Mouse (Mus musculus) gastrocnemius, adult 8-10 months (tissue): ENCODE results near the gene Ttll6. TPM values are rescaled to one million over a fixed set of nuclear protein-coding genes. Genes with fewer than 3 reads are reported as not detected.
"Not testable (repeated sequence)": the region's sequence is repeated elsewhere in the genome, so short reads cannot be mapped to it uniquely, and the experiment has no call there.

Experiments
- DNase-seq, 2 experiments: peaks; one replicate each; pipeline ENCODE4 v3.0.0; 2022; ENCODE audit warnings: low spot score in 2 of 2
- total RNA-seq, 4 experiments: library from RNA; stranded (reverse); gene quantifications; 2 replicates each; pipeline ENCODE4 v1.2.4; 2022

The Ttll6 gene
- not detected for total RNA-seq

DNA sequence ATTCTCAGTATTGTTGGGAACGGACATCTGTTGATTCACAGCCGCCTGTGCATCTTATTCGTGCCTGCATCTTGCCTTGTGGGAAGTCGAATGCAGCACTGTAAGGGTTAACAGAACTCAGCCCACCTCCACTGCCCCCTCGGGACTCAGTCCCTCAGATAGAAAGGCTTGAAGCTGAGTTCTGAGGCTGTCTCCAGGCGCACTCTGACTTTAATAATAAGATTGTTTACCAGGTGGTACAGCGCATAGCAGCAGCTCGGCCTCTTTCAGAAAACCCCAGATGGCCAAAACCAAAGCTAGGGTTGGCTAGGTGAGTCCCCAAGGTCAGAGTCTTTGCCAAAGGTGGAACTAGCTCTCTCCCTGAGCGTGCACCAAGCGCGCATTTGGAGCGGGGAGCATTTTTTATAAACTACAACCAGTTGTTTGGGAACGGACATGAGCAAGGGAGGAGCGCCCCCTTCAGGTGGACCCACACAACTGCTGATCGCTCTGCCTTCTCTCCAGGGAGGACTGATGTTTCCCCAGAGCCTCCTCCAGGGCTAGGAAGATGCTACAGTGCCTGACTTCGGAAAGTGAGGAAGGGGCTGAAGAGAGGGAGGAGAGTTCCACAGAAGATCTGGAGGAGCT is at the start of gene Ttll6:
Gene Ttll6 (plus strand): TSS at position 548 of the 627 bp plus-strand sequence.
- DNase-seq, result peak in 1 of 2 experiments; percentile 9

DNA sequence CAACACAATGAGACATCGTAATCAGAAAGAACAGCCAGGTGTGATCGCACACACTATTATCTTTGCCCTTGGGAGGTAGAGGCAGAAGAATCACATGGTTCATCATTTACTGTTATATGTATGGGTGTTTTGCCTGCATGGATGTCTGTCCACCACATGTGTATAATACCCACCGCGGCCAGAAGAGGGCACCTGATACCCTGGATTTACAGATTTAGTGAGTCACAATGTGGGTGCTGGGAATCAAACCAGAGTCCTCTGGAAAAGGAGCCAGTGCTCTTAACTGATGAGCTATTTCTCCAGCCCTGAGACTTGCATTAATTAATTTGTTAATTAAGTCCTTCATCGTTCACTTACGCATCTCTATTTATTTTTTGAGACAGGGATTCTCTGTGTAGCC is 45.6 kb upstream of the Ttll6 start:
- no peak for DNase-seq

DNA sequence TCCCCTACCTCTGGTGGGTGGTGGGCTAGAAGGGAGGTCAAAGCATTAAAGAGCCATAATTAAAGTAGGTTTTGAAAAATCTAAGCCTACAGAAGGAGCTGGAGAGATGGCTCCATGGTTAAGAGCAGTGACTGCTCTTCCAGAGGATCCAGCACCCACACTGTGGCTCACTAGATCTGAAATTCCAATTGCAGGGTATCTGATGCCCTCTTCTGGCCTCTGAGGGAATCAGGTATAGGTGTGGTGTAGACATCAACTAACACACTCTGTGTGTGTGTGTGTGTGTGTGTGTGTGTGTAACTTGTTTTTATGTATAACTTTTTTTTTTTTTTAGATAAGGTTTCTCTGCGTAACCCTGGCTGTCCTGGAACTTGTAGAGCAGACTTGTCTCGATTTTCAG is 42.5 kb upstream of the Ttll6 start:
- DNase-seq, result no peak

DNA sequence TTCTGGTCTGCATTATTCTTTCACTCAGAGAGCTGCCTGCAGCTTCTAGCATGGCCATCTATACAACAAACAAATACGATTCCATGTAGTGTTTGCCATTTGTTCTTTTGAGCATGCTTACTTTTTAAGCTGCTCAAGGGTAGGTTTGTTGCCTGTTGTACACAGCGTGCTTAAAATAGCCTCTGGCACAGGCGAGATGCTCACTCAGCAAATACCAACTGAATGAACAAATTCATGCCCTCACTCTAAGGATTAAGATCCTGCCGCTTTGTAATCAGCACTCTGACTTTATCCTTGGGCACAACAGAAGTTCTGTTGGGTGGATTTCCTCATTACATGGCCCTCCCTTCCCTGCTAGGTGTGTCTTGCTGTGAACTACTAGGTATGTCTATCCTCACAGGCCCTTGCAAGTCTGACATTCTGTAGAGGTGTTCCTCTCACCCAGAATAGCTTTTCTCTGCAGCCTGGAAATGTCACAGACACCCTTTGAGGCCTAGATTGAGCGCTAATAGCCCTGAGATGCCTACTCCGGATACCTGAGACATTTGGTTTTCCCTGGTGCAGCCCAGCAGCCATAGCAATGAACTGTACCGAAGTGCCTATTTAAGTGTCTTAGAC is 40.8 kb upstream of the Ttll6 start:
- DNase-seq, result no peak

DNA sequence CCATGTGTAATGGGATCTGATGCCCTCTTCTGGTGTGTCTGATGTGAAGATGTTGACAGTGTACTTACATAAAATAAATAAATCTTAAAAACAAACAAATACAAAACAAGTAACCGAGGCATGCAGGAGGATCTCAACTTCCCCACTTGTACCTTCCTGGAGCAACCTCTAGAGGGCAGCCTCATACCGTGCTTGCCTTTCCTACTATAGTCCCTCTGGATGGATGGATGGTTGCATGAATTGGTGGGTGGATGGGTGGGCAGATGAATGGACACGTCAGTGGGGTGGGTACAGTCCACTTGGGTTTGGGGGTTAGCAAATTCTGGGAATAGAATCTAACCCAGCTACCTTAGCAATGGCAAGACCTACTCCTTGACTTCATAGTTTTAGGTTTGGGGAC is 40.2 kb upstream of the Ttll6 start:
- peak; percentile 14 to 27 for DNase-seq

DNA sequence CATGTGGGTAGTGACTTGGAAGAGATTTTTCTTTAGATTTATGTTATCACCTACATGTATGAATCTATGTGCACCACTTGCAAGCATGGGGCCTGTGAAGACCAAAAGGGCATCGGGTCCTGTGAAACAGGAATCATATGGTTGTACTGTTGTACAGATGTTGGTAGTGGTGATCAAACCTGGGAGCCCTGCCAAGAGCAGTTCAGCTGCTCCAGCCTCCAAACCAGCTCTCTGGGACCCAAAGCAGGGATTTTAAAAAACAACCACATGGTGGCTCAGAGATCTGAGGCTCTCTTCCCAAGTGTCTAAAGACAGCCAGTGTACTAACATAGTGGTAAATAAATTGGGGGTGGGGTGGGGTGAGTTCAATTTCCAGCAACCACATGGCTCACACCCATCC is 25.2 kb upstream of the Ttll6 start:
- no peak for DNase-seq

DNA sequence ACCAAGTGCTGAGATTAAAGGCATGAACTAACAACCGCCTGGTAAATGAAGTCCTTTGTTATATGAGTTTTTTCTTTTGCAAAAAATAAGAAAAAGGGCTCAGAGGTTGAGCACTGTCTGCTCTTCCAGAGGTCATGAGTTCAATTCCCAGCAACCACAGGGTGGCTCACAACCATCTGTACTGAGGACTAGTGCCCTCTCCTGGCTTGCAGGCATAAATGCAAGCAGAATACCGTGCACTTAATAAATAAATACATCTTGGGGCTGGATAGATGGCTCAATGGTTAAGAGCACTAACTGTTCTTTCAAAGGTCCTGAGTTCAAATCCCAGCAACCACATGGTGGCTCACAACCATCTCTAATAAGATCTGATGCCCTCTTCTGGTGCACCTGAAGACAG is 22.6 kb upstream of the Ttll6 start:
- not testable (repeated sequence) for DNase-seq

DNA sequence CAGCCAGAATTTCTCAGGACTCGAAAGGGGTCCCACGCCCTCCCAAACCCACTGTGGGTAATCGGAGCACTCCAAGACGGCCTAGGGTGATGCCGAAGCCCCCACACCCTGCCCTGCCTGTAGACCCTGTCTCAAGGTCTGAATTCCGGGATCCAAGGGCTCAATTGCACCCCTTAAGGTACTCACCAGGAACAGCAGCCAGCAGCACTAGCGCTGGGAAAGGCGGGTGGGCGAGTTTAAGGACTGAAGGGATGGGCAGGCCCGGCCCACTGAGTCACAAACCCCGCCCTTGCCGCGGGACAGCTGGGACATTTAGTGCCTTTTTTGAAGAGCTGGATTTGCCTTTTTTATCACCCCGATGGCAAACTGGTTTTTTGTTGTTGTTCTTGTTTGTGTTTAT is 21.8 kb upstream of the Ttll6 start, which contains the start of gene Calcoco2:
Gene Calcoco2 (minus strand): TSS at position 214 of the 400 bp plus-strand sequence.
- DNase-seq, result no peak

DNA sequence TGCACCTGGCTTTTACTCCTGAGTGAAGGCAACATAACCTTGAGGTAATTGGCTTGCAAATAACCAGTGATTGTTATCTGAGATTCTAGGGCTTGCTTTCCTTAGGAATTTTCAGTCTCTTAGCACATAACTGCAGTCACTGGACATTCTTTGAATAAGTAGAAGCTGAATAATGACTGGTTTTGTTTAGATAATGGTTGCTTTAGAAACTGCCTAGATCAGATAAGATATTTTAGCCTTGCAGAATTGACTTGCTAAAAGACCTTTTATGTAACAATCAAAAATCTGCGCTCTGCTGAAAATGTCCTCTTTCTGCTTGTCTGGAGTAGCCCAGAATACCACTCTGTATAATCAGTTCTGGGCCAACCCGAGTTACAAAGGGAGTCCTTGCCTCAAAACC is 19.5 kb upstream of the Ttll6 start:
- DNase-seq, result no peak

DNA sequence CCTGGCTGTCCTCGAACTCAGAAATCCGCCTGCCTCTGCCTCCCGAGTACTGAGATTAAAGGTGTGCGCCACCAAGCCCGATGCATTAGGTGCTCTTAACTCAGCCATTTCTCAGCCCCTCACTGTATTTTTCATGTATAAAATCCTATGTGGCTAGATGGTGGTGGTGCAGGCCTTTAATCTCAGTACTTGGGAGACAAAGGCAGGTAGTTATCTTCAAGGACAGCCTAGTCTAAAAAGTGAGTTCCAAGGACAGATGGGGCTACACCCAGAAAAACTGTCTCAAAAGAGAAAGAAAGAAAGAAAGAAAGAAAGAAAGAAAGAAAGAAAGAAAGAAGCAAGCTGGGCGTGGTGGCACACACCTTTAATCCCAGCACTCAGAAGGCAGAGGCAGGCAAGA is 18.2 kb upstream of the Ttll6 start:
- no peak for DNase-seq

DNA sequence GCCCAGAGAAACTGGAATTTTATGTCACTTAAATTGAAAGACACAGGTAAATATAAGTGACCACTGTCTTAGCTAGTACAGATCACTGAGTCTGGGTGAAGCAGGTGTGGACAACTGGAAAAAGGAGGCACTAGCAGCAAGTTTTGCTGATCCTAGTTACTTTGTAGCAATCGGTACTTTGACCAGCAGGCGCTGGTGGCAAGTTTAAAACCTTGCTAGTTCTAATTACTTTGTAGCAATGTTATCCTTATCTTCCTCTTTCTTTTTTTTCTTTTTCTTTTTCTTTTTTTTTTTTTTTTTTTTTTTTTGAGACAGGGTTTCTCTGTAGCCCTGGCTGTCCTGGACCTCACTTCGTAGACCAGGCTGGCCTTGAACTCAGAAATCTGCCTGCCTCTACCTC is 17.5 kb upstream of the Ttll6 start:
- DNase-seq, result no peak

DNA sequence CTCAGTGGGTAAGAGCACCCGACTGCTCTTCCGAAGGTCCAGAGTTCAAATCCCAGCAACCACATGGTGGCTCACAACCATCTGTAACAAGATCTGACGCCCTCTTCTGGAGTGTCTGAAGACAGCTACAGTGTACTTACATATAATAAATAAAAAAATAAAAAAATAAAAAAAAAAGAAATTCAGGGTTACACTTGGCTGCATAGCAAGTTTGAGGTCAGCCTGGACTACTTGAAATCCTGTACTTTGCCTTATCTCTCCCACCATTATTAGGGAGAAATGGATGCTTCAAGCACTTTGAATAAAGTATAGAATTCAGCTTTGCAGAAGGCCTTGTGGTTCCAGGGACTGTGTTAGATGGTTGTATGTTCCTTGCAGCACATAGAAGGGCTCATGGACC is 16.7 kb upstream of the Ttll6 start:
- DNase-seq, result not testable (repeated sequence)

DNA sequence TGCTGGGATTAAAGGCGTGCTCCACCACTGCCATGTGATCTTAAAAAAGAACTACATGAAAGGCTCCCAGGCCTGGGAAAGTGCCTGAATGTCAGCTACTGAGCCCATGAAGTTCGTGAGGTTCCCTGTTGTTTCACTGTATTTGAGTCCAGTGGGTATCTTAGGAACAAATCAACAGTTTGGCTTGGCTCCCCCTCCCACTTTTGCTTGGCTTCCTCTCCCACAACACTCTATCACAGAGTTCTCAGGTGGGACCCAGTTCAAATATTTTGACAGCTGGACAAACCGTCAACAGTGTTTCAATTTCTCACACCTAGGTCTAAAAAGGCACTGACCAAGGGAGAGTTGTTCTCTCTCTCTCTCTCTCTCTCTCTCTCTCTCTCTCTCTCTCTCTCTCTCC is 14.2 kb upstream of the Ttll6 start:
- DNase-seq, result no peak

DNA sequence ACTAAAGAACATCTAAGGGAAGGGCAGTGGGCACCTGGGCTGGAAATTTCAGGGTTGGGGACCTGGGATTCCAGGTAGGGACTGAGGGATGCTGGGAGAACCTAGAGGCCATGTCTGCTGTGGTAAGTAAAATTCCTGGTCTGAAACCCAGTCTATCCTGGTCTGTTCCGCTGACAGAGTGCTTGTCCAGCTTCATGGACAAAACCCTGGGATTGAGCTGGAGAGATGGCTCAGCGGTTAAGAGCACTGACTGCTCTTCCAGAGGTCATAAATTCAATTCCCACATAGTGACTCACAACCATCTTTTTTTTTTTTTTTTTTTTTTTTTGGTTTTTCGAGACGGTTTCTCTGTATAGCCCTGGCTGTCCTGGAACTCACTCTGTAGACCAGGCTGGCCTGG is 10.8 kb upstream of the Ttll6 start:
- DNase-seq, result not testable (repeated sequence)

DNA sequence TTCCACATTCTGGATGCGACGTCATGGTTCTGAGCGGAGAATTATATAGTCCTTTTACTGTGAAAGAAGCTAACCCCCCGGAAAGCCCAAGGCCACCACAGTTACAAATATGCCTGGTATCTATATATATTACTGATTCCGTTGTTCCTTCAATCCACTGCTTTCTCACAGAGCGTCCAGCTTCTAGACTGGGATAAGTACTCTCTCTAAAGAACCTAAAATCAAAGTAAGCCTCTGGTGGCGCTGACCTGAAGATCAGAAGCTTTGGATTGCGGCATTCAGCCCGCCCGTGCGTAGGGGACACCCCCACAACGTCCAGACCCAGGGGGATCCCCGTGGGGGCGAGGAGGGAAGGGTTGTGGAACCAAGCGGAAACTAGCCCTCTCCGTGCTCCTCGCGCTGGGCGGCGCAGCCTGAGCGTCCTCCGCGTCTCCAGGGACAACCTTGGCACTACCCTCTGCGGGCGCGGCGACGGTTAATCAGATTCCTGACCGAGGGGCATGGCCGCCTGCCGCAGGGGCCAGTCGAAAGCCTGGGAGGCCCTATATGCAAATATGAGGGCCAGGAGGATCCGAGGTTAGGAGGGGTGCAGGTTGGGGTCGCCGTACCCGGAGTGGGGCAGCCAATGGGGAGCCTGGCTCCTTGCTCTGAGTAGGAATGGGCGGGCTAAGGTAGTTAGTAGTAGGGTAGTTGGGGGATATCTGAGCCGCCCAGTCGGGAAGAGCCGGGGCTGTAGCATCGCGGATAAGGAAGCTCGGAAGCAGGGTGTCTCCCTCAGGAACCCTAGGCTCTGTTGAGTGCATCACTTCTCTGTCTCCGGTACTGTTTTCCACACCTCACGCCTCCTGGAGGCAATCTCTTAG is 9.3 kb upstream of the Ttll6 start:
- DNase-seq, result no peak

DNA sequence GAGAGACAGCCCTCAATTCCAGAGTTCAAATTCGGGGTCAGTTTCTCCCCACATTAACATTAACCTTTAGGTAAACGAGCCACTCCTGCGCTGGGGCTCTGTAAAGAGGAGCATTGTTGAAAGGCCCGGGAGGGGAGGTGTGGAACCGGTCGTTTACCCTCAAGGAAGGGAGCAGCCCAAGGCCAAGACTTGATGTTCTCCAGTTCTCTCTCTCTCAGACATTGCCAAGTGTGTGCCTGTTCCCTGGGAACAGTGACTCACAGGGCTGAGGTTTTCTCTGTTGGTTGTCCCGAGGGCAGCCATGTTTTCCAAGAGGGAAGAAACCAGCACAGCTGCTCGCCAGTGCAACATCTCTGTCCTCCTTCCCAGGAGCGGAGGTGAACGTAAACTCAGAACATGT is 3.0 kb upstream of the Ttll6 start:
- no peak for DNase-seq

DNA sequence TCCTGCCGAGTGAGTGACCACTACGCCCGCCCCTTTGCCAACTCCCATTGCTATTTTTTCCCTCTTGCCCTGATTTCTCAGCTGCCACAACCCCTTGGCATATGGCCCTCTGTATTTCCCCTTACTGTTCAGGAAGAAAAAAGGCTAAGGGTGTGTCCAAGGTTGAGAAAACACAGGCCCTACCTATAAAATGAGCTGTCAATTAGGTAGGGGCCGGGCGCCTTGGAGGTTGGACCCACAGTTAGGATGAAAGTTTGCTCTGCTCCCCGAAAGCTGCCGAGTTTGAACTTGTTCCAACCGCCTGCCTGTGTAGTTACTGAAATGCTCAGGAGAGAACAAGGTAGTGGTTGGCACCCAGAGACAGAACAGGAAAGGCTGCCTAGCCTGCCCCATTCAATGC is 2.3 kb downstream of the Ttll6 start:
- DNase-seq, result no peak

DNA sequence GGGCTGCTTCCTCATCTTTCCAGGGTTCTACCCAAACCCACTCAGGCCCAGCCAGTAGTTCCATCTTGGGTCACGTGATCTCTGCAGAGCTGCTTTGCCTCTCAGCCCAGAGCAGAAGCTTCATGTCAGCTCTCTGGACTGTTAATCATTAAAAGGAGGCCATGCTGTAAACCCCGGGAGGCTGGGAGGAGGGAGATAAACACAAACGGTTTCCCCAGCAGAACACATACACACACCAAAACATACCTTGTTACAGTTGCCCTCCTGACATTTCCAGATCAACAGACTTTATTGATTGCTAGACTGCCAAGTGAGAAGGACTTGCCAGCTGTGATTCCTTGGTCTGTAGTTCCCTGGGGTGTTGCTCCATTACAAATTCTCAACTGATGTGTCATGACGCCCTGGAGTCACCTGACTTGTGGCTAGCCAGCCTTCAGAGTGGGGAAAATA is 7.2 kb downstream of the Ttll6 start:
- DNase-seq, result no peak

DNA sequence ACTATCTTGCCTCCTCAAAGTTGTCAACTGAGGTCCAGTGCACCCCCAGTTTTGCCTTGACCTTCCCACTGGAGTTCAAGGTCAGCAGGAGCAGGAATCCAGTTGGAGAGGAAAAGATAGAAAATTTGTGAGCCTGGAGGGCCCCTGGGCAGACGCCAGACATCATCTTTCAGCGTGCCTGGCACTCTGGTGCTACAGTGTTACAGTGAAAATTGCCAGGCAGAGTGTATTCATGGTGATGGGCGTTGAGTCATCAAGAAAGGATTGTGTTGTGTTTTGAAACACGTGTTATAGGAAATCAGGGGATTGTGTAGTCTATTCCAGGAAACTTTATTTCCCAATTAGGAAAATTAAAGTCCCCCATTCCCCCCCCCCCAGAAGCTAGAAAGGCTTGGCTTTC is 10.2 kb downstream of the Ttll6 start:
- DNase-seq, result no peak

DNA sequence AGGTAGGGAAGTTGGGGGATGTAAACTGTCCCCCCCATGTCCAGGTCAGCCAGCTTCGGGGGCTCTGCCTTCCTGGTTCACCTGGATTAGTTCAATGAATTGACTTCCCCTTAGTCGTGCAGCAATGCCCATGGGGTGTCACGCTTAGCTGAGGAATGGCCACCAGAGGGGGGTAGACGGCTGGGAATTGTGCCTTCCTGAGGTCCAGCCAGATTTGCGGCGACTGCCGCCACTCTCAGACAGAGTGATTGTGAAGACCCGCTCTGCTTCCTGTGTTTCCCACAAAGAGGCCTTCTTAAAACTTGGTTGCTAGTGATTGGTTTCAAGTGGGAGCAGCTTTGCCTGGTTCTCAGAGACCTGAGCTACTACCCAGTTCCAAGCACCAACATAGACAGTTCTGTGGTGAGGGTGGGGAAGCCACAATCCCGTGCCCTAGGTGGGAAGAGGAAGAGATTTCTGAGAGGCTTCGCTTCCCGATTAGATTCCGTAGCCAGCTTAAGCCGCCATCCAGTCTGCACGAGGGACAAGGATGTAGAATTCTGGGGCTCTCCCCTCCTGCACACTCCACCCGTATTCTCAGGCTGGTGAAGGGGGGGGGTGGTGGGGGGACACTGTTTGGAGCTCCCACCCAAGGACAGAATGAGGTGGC is 12.2 kb downstream of the Ttll6 start:
- DNase-seq, result peak; percentile 8 to 13

DNA sequence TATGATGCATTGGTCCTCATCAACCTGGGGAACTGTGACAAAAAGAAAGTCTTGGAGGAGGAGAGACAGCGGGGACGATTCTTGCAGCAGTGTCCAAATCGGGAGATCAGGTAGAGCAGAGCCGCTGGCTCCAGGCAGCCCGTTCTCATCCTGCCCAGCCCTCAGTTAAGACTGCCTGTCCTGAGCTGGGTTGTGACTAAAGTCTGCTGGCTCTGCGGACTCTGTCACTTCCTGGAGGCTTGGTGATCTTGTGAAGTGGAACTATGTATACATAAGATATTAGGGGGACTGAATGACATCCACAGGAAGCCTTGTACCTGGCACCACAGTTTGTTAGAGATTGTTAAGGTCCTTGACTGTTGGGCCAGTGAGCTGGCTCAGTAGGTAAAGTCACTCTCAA is 13.9 kb downstream of the Ttll6 start:
- no peak for DNase-seq

DNA sequence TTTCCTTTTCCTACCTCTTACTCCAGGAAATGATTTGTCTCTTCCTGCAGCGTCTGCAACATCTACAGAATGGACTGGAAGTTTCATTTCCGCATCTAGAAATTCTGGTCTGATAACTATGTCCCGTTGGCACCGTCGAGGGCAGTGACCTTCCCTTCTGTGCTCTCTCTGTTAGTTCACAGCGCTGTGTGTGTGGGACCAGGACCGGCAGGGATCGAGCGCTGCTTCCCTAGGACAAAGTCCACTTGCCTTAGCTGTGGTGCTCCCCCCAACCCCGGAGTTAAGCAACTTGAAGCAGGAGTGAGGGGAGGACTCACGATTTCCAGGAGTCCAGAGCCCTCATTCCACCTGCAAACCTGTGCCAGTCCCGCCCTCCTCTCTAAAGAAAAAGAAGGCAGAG is 31.2 kb downstream of the Ttll6 start:
- no peak for DNase-seq
